Mouse (Mus musculus): ENCODE data around the gene Gm11939.
A peak's percentile ranks its signal among the peaks of the same experiment; 100 is the strongest.
"Not testable (repeated sequence)": the region's sequence is repeated elsewhere in the genome, so short reads cannot be mapped to it uniquely, and the experiment has no call there.

The Gm11939 gene

DNA sequence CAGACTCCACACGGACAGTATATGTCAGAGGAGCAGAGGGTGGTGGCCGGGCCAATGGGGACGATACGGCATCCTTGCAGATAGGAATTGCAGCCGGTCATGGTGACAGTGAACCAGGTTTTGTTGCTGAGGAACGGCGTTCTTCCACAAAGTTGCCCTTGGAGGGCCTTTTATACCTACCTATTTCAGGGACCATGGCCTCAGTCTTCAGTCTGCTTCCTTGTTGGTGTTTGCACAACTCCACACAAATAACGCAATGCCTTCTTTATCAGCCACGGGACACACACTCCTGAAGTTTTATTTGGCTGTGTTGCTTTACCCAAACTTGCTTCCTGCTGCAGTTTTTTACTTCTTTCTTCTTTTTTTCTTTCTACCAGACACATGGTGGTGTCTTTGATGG is at the start of gene Gm11939:
Gene Gm11939, minus strand, starts transcription at position 101 of the 400 bp plus-strand sequence.
- DNase-seq (ENCODE audit: low spot score), result no peak

DNA sequence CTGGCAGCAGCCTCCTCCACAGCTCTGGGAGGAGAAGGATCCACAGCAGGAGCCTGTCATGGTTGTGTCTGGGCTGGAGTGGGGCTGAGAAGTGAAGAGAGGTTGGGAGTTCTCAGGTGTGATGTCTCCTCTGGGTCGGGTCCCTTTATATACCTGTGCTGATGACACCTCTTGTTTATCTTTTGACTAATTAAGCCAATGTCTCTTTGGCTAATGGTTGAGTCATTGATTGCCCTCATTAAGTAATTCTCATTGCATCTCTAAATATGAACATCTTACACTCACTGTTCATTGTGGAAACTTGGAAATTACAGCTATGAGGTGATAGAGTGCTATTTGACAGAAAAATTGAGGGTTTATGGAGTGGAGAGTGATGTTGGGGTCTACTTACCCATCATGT is 43.9 kb upstream of the Gm11939 start, which contains the start of gene Gm11938:
Gene Gm11938, minus strand, starts transcription at position 101 of the 400 bp plus-strand sequence.
- DNase-seq (ENCODE audit: low spot score), result not testable (repeated sequence)

GRCm38 (mm10) chr11:99597742-99598141 is 38.5 kb upstream of the Gm11939 start, which contains the start of gene Krtap9-3:
Gene Krtap9-3, minus strand, starts transcription at chr11:99598105.
- not testable (repeated sequence) for DNase-seq (ENCODE audit: low spot score)

DNA sequence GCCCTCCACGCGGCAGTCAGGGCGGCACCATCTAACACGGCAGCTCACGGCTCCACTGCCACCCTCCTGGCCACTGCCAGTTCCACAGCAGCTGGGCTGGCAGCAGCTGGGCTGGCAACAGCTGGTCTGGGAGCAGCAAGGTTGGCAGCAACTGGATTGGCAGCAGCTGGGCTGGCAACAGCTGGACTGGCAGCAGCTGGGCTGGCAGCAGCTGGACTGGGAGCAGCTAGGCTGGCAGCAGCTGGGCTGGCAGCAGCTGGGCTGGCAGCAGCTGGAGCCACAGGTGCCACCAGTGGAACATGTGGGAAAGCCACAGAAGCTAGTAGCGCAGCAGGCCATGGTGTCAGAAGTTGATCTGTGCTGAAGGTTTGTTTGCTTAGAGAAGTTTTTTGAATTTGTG is 31.7 kb upstream of the Gm11939 start, which contains the start of gene Krtap1-3:
Gene Krtap1-3, minus strand, starts transcription at position 359 of the 400 bp plus-strand sequence.
- no peak for DNase-seq (ENCODE audit: low spot score)

- DNase-seq (ENCODE audit: low spot score), result no peak
Measured at GRCm38 (mm10) chr11:99585096-99585495, 25.8 kb upstream of the Gm11939 start.

DNA sequence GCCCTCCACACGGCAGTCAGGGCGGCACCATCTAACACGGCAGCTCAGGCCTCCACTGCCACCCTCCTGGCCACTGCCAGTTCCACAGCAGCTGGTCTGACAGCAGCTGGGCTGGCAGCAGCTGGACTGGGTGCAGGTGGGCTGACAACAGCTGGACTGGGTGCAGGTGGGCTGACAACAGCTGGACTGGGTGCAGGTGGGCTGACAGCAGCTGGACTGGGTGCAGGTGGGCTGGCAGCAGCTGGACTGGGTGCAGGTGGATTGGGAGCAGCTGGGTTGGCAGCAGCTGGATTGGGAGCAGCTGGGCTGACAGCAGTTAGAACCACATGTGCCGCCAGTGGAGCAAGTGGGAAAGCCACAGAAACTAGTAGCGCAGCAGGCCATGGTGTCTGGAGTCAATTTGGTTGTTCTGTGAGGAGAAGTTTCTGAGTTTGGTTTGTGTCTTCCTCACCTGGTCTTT is 24.0 kb upstream of the Gm11939 start, which contains the start of gene Krtap1-4:
Gene Krtap1-4, minus strand, starts transcription at position 410 of the 460 bp plus-strand sequence.
- DNase-seq (ENCODE audit: low spot score), result no peak

GRCm38 (mm10) chr11:99581564-99581963 is 22.3 kb upstream of the Gm11939 start:
- DNase-seq (ENCODE audit: low spot score), result no peak

- DNase-seq (ENCODE audit: low spot score), result no peak
Measured at GRCm38 (mm10) chr11:99581051-99581450, 21.8 kb upstream of the Gm11939 start.

DNA sequence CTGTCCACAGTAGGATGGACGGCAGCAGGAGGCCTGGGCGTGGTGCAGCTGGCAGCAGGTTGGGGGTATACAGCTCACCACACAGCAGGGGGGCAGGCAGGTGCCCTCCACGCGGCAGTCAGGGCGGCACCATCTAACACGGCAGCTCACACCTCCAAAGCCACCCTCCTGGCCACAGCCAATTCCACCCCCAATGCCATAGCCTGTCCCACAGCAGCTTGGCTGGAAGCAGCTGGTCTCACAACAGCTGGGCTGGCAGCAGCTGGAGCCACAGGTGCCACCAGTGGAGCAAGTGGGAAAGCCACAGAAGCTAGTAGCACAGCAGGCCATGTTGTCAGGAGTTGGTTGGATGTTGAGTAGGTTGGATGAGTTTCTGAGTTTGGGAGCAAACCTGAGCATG is 21.4 kb upstream of the Gm11939 start, which contains the start of gene Krtap1-5:
Gene Krtap1-5, minus strand, starts transcription at position 381 of the 400 bp plus-strand sequence.
- DNase-seq (ENCODE audit: low spot score), result no peak

DNA sequence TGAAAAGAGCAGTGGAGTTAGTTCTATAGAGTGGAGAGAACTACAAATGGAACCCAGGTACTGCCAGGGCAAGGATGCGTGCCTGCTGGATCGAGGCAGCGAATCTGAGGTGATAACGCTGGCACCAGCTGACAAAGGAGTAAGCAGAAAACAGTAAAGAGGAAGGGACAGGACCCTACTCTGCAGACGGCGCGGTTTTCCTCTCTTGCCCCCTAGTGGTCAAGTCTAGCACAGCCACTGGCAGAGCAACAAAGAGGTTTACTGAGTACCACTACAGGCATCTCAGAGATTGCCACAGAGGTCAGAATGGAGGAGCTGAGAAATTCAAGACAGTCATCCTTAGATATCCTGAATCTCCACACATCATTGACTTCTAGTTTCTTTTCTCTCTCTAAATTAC is 14.8 kb upstream of the Gm11939 start:
- peak; percentile 68 for DNase-seq (ENCODE audit: low spot score)

- DNase-seq (ENCODE audit: low spot score), result no peak
Measured at GRCm38 (mm10) chr11:99573164-99573563, 13.9 kb upstream of the Gm11939 start.

- no peak for DNase-seq (ENCODE audit: low spot score)
Measured at GRCm38 (mm10) chr11:99566530-99566929, 7.3 kb upstream of the Gm11939 start, which contains the start of gene Krtap3-1. Gene Krtap3-1, minus strand, starts transcription at chr11:99566630.

- no peak for DNase-seq (ENCODE audit: low spot score)
Measured at GRCm38 (mm10) chr11:99562580-99562979, 3.3 kb upstream of the Gm11939 start.

DNA sequence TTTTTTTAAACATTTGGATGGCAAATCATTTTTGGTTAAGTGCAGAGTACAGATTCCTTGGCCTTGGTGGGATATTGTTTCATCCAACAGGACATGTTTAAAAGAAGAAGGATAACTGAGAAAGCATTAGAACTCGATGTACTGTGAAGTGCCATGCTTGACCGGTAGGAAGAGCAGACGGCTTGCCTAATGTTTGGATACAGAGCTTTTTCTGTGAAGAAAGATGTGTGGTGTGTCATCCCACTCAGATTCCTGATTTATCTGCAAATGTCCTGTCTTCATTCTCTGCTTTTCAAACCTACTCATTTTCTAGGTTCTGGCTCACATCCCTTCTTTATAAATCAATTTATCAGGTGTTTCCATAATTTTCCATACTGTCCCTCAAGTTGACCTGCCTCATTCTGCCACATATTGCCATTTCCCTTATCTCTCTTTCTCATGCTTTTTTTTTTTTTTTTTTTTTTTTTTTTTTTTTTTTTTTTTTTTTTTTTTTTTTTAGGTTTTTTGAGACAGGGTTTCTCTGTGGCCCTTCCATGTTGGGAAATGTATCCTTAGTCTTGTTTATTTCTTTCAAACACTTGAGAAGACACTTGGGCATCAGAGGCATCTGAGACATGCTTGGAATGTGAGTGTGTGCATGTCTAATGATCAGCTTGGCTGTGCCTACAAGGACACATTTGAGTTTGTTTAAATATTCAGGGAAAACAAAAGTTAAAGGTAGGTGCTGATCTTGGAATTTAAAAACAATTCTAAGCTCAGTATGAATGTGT is 1.1 kb downstream of the Gm11939 start:
- no peak for DNase-seq (ENCODE audit: low spot score)

- DNase-seq (ENCODE audit: low spot score), result no peak
Measured at GRCm38 (mm10) chr11:99556753-99557152, 2.5 kb downstream of the Gm11939 start, which contains the start of gene Krtap3-2. Gene Krtap3-2, minus strand, starts transcription at chr11:99556853.

GRCm38 (mm10) chr11:99556195-99556594 is 3.1 kb downstream of the Gm11939 start:
- no peak for DNase-seq (ENCODE audit: low spot score)

DNA sequence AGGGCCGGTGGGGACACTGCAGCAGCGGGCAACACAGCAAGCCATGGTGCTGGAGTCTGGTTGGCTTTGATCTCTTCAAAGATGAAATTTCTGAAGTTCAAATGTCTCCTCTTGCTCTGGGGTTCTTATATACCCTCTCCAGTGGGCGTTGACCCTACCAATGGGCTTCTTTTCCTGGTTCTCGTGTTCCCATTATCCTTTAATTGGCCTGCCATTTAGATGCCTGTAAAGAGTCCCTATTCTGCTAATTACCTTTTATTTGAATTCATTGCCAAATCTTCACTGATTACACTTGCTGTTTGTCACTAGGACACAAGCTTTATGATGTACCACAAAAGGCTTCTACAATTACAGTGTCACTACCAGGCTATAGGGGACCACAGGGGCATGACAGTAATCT is 8.5 kb downstream of the Gm11939 start, which contains the start of gene Krtap3-3:
Gene Krtap3-3, minus strand, starts transcription at position 101 of the 400 bp plus-strand sequence.
- DNase-seq (ENCODE audit: low spot score), result no peak

DNA sequence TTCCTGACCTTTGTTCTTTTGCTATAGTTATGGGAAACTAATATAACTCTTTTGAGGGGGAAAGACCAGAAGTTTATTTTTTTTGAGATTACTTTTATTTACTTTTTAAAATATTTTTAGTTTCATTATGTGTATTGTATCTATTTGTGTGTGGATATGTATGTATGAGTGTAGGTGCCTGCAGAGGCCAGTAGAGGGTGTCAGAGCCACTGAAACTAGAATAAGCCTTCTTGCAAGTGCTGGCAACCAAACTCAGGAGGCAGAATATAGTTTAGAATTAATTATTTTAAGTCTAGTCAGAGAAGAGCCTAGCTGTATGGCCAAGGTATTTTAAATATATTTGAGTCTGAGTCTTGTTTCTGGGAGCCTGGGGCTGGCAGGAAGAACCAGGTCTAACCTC is 11.4 kb downstream of the Gm11939 start:
- no peak for DNase-seq (ENCODE audit: low spot score)

DNA sequence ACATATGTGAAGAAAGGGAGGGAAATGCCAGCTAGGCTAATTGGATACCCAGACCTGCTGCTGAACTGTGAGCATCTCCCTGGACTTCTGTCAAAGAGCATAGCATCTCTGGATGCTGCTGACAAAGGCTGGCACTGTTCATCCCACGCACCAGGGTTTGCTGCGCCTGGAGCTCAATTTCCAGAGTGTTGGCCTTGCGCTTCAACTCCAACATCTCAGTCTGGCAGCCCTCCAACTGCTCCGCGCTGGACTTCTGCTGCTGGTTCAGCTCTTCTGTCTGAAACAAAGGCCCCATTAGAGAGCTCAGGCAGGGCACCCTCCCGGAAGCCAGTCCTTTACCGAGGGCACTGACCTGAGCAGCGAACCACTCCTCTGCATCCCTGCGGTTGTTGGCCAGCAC is 19.5 kb downstream of the Gm11939 start:
- DNase-seq (ENCODE audit: low spot score), result peak; percentile 66

GRCm38 (mm10) chr11:99521288-99521860 is 37.9 kb downstream of the Gm11939 start, which contains the start of gene Krt39:
Gene Krt39, minus strand, starts transcription at chr11:99521338.
- DNase-seq (ENCODE audit: low spot score), result no peak

GRCm38 (mm10) chr11:99514098-99514497 is 45.2 kb downstream of the Gm11939 start:
- no peak for DNase-seq (ENCODE audit: low spot score)
